Mouse (Mus musculus) v-Abl transformed pro-B cells (cell line): Measurements from ENCODE around the gene Nrxn3.

Source experiments
- in situ Hi-C, 2 experiments: fragments of 400-800 bp; cut with MboI; formaldehyde crosslinking; loops; one replicate each; pipeline ENCODE4 v1.15.1; 2025; ENCODE audit not compliant: unreplicated experiment in 2 of 2

Gene Nrxn3

GRCm38 (mm10) chr12:90337496-90338228 is 1615.0 kb downstream of the Nrxn3 start:
- in situ Hi-C loops, result no loop called here

- in situ Hi-C loops, result no loop called here
Observed at GRCm38 (mm10) chr12:90338229-90338557, 1615.5 kb downstream of the Nrxn3 start.
